Comparison of ENCODE assay signal across 8 mouse cellular contexts in the genomic region with DNA sequence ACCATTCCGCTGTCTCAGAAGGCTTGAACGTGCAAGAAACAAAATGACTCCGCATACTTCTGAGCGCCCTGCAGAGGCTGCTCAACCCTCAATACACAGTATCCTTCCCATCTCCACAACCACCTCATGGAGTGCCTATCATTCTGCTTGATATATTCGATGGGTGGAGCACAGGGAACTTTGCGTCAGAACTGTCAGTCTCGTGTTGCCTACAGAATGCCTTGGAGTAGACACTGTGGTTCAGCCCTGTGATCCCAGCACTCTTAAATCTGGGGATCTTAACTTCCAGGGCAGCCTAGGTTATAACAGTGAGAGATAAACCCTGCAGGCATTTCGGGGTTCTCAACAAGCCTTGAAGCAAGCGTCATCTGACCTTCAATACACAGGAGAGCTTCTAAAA. TPM values are rescaled to one million over a fixed set of nuclear protein-coding genes. Genes with fewer than 3 reads are reported as not detected.
DNase-seq lines count a peak whose midpoint lies in the region; ATAC-seq lines count a peak whose summit lies in the region.

No protein-coding gene starts in this region.

- peaks cover 27% of the 10 kb centered on the region for H3K4me1 ChIP-seq in erythroblast, embryonic 14.5 days (ENCODE audit: control insufficient read depth)
- peaks cover 61% of the 10 kb centered on the region for H3K4me1 ChIP-seq in megakaryocyte, embryonic 14.5 days
- peaks cover 13% of the 10 kb centered on the region for H3K4me1 ChIP-seq in intestine, embryonic 15.5 days (replicated peaks)
- peaks cover 32% of the 10 kb centered on the region for H3K4me1 ChIP-seq in neural tube, embryonic 13.5 days (replicated peaks)

- H3K36me3 ChIP-seq in erythroblast, embryonic 14.5 days (ENCODE audit: control insufficient read depth), result peaks cover 2% of the 10 kb centered on the region; the same call in 1 of the 2 replicates
- peaks cover 33% of the 10 kb centered on the region for H3K36me3 ChIP-seq in megakaryocyte, embryonic 14.5 days (replicated peaks; ENCODE audit: low read length)
- H3K36me3 ChIP-seq in intestine, embryonic 15.5 days, result no peaks in the 10 kb centered on the region
- H3K36me3 ChIP-seq in neural tube, embryonic 13.5 days, result no peaks in the 10 kb centered on the region

- peak overlapping the region; percentile 79 for H3K4me3 ChIP-seq in erythroblast, embryonic 14.5 days (replicated peaks)
- peak overlapping the region; percentile 100 for H3K4me3 ChIP-seq in megakaryocyte, embryonic 14.5 days (replicated peaks)
- H3K4me3 ChIP-seq in intestine, embryonic 15.5 days (replicated peaks), result peak overlapping the region; percentile 97; the same call in 1 of the 2 replicates
- peak overlapping the region; percentile 64 for H3K4me3 ChIP-seq in neural tube, embryonic 13.5 days

- no peak overlapping the region for H3K27ac ChIP-seq in intestine, embryonic 15.5 days
- H3K27ac ChIP-seq in neural tube, embryonic 13.5 days (replicated peaks), result peak overlapping the region; percentile 83; the same call in 1 of the 2 replicates

- ATAC-seq in erythroblast, adult 5-6 weeks (replicated peaks; ENCODE audit: low FRiP score, poor library complexity, severe bottlenecking), result no peak
- no peak for ATAC-seq in megakaryocyte, adult 5-6 weeks (ENCODE audit: poor library complexity, severe bottlenecking)
- no peak for ATAC-seq in intestine, embryonic 15.5 days
- no peak for ATAC-seq in neural tube, embryonic 13.5 days (ENCODE audit: low read depth)

- no peak for DNase-seq in spleen, postnatal 4 days (ENCODE audit: low spot score in 2 of 2)
- no peak for DNase-seq in urinary bladder, adult 2 months (ENCODE audit: low spot score)

- H3K9ac ChIP-seq in intestine, embryonic 15.5 days, result peak overlapping the region; percentile 88
- peak overlapping the region; percentile 84 for H3K9ac ChIP-seq in neural tube, embryonic 13.5 days

- peak overlapping the region; percentile 65 for H3K4me2 ChIP-seq in intestine, embryonic 15.5 days (replicated peaks)
- peak overlapping the region; percentile 74 for H3K4me2 ChIP-seq in neural tube, embryonic 13.5 days

- H3K27me3 ChIP-seq in erythroblast, embryonic 14.5 days (ENCODE audit: control insufficient read depth), result peaks cover 8% of the 10 kb centered on the region
- H3K27me3 ChIP-seq in megakaryocyte, embryonic 14.5 days (replicated peaks), result peaks cover 7% of the 10 kb centered on the region
- no peaks in the 10 kb centered on the region for H3K27me3 ChIP-seq in intestine, embryonic 15.5 days (replicated peaks)
- no peaks in the 10 kb centered on the region for H3K27me3 ChIP-seq in neural tube, embryonic 13.5 days

- 64% methylated on average over 9 of the region's 9 CpGs for WGBS in intestine, embryonic 15.5 days
- 71% methylated on average over 9 of the region's 9 CpGs for WGBS in neural tube, embryonic 13.5 days

- H3K9me3 ChIP-seq in erythroblast, embryonic 14.5 days (ENCODE audit: control insufficient read depth, low read length), result no peaks in the 10 kb centered on the region
- no peaks in the 10 kb centered on the region for H3K9me3 ChIP-seq in megakaryocyte, embryonic 14.5 days
- H3K9me3 ChIP-seq in intestine, embryonic 15.5 days, result no peaks in the 10 kb centered on the region
- no peaks in the 10 kb centered on the region for H3K9me3 ChIP-seq in neural tube, embryonic 13.5 days

RNA-seq across cellular contexts. Expression of a gene that starts 1.1 kb away (rescaled TPM):
- 4.7 and 6.8 TPM in 2 replicates for polyA plus RNA-seq in erythroblast, embryonic 14.5 days (2012)
- 68.2 and 74.8 TPM in 2 replicates for total RNA-seq in erythroblast, adult 5-6 weeks (2015; ENCODE audit: low replicate concordance)
- 107 and 120 TPM in 2 replicates for total RNA-seq in erythroblast, adult 5-6 weeks (2017; ENCODE audit: low replicate concordance)
- 3.4 and 30.9 TPM in 2 replicates for polyA plus RNA-seq in megakaryocyte, embryonic 14.5 days (2012; ENCODE audit: insufficient read depth, low replicate concordance)
- total RNA-seq in megakaryocyte, adult 5-6 weeks (2015), result 31.5 and 41.4 TPM in 2 replicates
- 35.1 and 35.9 TPM in 2 replicates for total RNA-seq in megakaryocyte, adult 5-6 weeks (2017)
- polyA plus RNA-seq in intestine, embryonic 15.5 days (2015; fragmentation: Nextera tagmentation; extraction: Ambion mirVana), result 41.8 and 46.8 TPM in 2 replicates
- polyA plus RNA-seq in neural tube, embryonic 13.5 days (2015; fragmentation: Nextera tagmentation; extraction: Ambion mirVana), result 67.3 and 68.3 TPM in 2 replicates
- 48.5 and 57.3 TPM in 2 replicates for polyA plus RNA-seq in urinary bladder, adult 2 months (2012; rRNA removed)

RNA-seq across cellular contexts. Expression of a gene that starts 52.5 kb away (rescaled TPM):
- 0.05 and 0.08 TPM in 2 replicates for polyA plus RNA-seq in erythroblast, embryonic 14.5 days (2012)
- total RNA-seq in erythroblast, adult 5-6 weeks (2015; ENCODE audit: low replicate concordance), result 9.0 and 9.6 TPM in 2 replicates
- total RNA-seq in erythroblast, adult 5-6 weeks (2017; ENCODE audit: low replicate concordance), result 2.9 and 5.0 TPM in 2 replicates
- 15.6 and 17.5 TPM in 2 replicates for polyA plus RNA-seq in megakaryocyte, embryonic 14.5 days (2012; ENCODE audit: insufficient read depth, low replicate concordance)
- total RNA-seq in megakaryocyte, adult 5-6 weeks (2015), result 43.2 and 59.6 TPM in 2 replicates
- 43.6 and 53.0 TPM in 2 replicates for total RNA-seq in megakaryocyte, adult 5-6 weeks (2017)
- 31.9 and 34.4 TPM in 2 replicates for polyA plus RNA-seq in intestine, embryonic 15.5 days (2015; fragmentation: Nextera tagmentation; extraction: Ambion mirVana)
- 53.1 and 53.6 TPM in 2 replicates for polyA plus RNA-seq in neural tube, embryonic 13.5 days (2015; fragmentation: Nextera tagmentation; extraction: Ambion mirVana)
- 1.7 and 1.9 TPM in 2 replicates for polyA plus RNA-seq in urinary bladder, adult 2 months (2012; rRNA removed)
